Mouse (Mus musculus): ENCODE measurements at regions not wholly inside any gene's neighbourhood (a gene's known extent, or its start where the extent isn't known, plus 50 kb on each side); places are given as distances from the start of the nearest gene placed in this dataset.

DNA sequence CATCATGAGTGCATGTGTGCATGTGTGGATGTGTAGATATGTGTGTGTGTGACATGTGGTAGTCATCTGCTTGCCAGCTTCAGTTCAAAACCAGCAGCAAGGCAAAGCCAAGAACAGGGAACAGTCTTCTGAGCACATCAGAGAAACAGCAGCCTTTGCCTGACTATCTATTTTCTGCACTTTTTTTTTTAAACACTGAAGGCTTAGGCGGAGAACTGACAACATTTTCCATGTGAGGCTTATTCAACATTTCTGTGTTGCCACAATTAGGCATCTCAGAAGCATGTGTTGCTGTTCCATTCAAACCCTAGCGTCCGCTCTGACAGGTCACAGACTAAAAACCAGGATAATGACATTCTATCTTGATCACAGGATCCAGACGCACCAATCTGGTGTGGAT, 122.9 kb upstream of the Atxn1 start:
- no peak for TF ChIP-seq EP300 (IDR thresholded peaks at IDR 0.05; ENCODE audit: insufficient read depth, low read depth, low read length)
- no peak for TF ChIP-seq CTCF (IDR thresholded peaks at IDR 0.05; ENCODE audit: low read depth, low read length)

Data from ES-Bruce4 (cell line).